Comparison of ENCODE assay signal across 14 mouse cellular contexts in the genomic region with DNA sequence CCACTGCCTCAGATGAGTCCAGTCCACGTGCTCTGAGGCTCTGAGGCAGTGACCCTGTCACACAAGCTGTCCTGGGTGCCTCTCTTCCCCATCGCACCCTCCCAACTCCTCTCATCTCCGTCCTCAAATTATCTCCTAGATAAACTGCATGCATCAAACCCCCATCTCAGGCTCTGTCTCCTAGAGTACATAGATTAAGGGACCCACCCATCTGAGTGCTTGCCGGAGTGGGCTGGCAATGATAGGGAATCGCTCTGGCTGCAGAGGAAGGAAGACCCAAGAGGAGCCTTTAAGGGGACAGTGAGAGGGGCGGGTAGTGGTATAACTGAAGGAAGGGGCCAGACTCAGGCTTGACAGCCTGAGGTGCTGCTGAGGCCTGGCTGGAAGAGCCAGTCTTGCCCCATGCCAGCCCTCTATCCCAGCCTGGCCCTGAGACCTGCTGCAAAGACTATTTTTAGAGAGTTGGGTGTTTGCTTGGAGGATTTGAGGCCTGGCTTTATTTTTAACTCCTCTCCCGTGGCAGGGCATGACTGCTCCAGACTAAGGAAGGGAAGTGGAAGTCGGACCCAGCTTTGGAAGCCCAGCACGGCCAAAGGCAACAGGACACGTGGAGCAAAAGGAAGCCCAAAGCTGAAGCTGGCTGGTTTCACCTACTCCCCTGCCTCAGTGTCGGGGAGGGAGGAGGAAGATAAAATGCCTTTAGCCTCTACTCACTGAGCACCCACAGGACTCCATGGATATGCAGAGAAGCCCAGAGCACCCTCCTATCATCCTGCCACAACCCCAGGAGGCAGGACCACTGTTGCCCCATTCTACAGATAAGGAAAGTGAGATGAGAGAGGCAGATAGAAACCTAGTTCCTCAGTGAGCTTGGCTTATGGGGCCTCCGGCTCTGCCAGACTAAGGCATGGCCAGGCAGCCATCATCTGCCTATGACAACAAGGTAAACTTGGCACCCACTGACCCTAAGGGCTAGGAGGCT. TPM values are rescaled to one million over a fixed set of nuclear protein-coding genes. Genes with fewer than 3 reads are reported as not detected.
A peak's percentile ranks its signal among the peaks of the same experiment; 100 is the strongest.
DNase-seq lines count a peak whose midpoint lies in the region; ATAC-seq and TF ChIP-seq lines count a peak whose summit lies in the region.
"Had no signal": no experiment of that assay in that cellular context is flagged by ENCODE, and none has a peak within 500 bp of the region (broad histone marks: within the 10 kb centered on the region; RNA-seq: fewer than 3 reads in every experiment).

No protein-coding gene starts in this region.

- no peak for TF ChIP-seq CTCF in stomach, postnatal 0 days (IDR thresholded peaks at IDR 0.05; ENCODE audit: low read depth)

- H3K27ac ChIP-seq in lung, embryonic 15.5 days, result peak overlapping the region; percentile 71
- H3K27ac ChIP-seq in heart, embryonic 11.5 days (ENCODE audit: low read depth, low read length), result peak overlapping the region; percentile 94
- peak overlapping the region; percentile 16; the same call in 1 of the 2 replicates for H3K27ac ChIP-seq in liver, embryonic 11.5 days (ENCODE audit: low read depth, low read length)
- H3K27ac ChIP-seq in stomach, postnatal 0 days (replicated peaks), result peak overlapping the region; percentile 65
- H3K27ac ChIP-seq: embryonic facial prominence, embryonic 12.5 days; hindbrain, embryonic 15.5 days; kidney, postnatal 0 days; macrophage had no signal

- no peaks in the 10 kb centered on the region for H3K36me3 ChIP-seq in lung, embryonic 15.5 days
- peaks cover 2% of the 10 kb centered on the region; the same call in 1 of the 2 replicates for H3K36me3 ChIP-seq in heart, embryonic 11.5 days (ENCODE audit: control insufficient read depth, insufficient read depth, low read length)
- no peaks in the 10 kb centered on the region for H3K36me3 ChIP-seq in liver, embryonic 11.5 days (ENCODE audit: control insufficient read depth, insufficient read depth, low read length)
- H3K36me3 ChIP-seq in stomach, postnatal 0 days (ENCODE audit: control insufficient read depth, insufficient read depth, low read length), result no peaks in the 10 kb centered on the region
- H3K36me3 ChIP-seq: embryonic facial prominence, embryonic 12.5 days; hindbrain, embryonic 15.5 days had no signal

- H3K9ac ChIP-seq in lung, embryonic 15.5 days, result no peak overlapping the region; the same call in 1 of the 2 replicates
- peak overlapping the region; percentile 62 for H3K9ac ChIP-seq in heart, embryonic 11.5 days (ENCODE audit: low read depth, low read length)
- peak overlapping the region; percentile 32; the same call in 1 of the 2 replicates for H3K9ac ChIP-seq in liver, embryonic 11.5 days (ENCODE audit: low read depth, low read length)
- H3K9ac ChIP-seq in stomach, postnatal 0 days (ENCODE audit: low read length), result 0 out of 2 replicates have a peak overlapping the region, but pooled peaks have one; percentile 23
- H3K9ac ChIP-seq: embryonic facial prominence, embryonic 12.5 days; hindbrain, embryonic 15.5 days had no signal

- H3K4me3 ChIP-seq in lung, embryonic 15.5 days, result no peak overlapping the region
- no peak overlapping the region for H3K4me3 ChIP-seq in heart, embryonic 11.5 days (ENCODE audit: low read depth, low read length)
- H3K4me3 ChIP-seq in liver, embryonic 11.5 days (ENCODE audit: low read depth, low read length), result no peak overlapping the region
- H3K4me3 ChIP-seq in stomach, postnatal 0 days (ENCODE audit: low read depth, low read length), result no peak overlapping the region
- H3K4me3 ChIP-seq: embryonic facial prominence, embryonic 12.5 days; hindbrain, embryonic 15.5 days had no signal

- ATAC-seq in lung, embryonic 15.5 days (ENCODE audit: borderline replicate concordance, extremely low read depth, low FRiP score, low TSS enrichment), result no peak
- peak; percentile 53; the same call in 1 of the 2 replicates for ATAC-seq in heart, embryonic 11.5 days (replicated peaks; ENCODE audit: insufficient number of reproducible peaks, low FRiP score, low TSS enrichment)
- ATAC-seq in liver, embryonic 11.5 days (replicated peaks; ENCODE audit: low FRiP score), result peak; percentile 68
- ATAC-seq in stomach, postnatal 0 days (ENCODE audit: low FRiP score, low TSS enrichment), result no peak
- ATAC-seq in inflammation-experienced regulatory T-cells, adult 6 months, result no peak

- H3K9me3 ChIP-seq in lung, embryonic 15.5 days, result no peaks in the 10 kb centered on the region
- no peaks in the 10 kb centered on the region for H3K9me3 ChIP-seq in heart, embryonic 11.5 days (replicated peaks; ENCODE audit: control insufficient read depth, low read length)
- no peaks in the 10 kb centered on the region for H3K9me3 ChIP-seq in liver, embryonic 11.5 days (ENCODE audit: control insufficient read depth, low read length)
- H3K9me3 ChIP-seq in stomach, postnatal 0 days (ENCODE audit: control insufficient read depth, low read length), result no peaks in the 10 kb centered on the region
- H3K9me3 ChIP-seq: embryonic facial prominence, embryonic 12.5 days; hindbrain, embryonic 15.5 days had no signal

- no peak for TF ChIP-seq EP300 in stomach, postnatal 0 days (optimal IDR thresholded peaks at IDR 0.05)

- H3K4me1 ChIP-seq in lung, embryonic 15.5 days, result peaks cover 22% of the 10 kb centered on the region
- peaks cover 67% of the 10 kb centered on the region for H3K4me1 ChIP-seq in heart, embryonic 11.5 days (ENCODE audit: control insufficient read depth, insufficient read depth, low read length)
- H3K4me1 ChIP-seq in liver, embryonic 11.5 days (replicated peaks; ENCODE audit: control insufficient read depth, insufficient read depth, low read length), result peaks cover 30% of the 10 kb centered on the region
- H3K4me1 ChIP-seq in stomach, postnatal 0 days (replicated peaks; ENCODE audit: control insufficient read depth, insufficient read depth), result 0 out of 2 replicates have a peak, but pooled peaks cover 2% of the 10 kb centered on the region
- H3K4me1 ChIP-seq: hindbrain, embryonic 15.5 days had no signal

- H3K4me2 ChIP-seq in lung, embryonic 15.5 days, result no peak overlapping the region
- peak overlapping the region; percentile 51 for H3K4me2 ChIP-seq in heart, embryonic 11.5 days
- peak overlapping the region; percentile 36 for H3K4me2 ChIP-seq in liver, embryonic 11.5 days
- H3K4me2 ChIP-seq in stomach, postnatal 0 days (replicated peaks; ENCODE audit: low read depth), result no peak overlapping the region
- H3K4me2 ChIP-seq: embryonic facial prominence, embryonic 12.5 days; hindbrain, embryonic 15.5 days had no signal

- H3K27me3 ChIP-seq in lung, embryonic 15.5 days, result no peaks in the 10 kb centered on the region
- no peaks in the 10 kb centered on the region for H3K27me3 ChIP-seq in heart, embryonic 11.5 days (ENCODE audit: control insufficient read depth, insufficient read depth, low read length)
- H3K27me3 ChIP-seq in liver, embryonic 11.5 days (replicated peaks; ENCODE audit: control insufficient read depth, insufficient read depth, low read length), result no peaks in the 10 kb centered on the region
- no peaks in the 10 kb centered on the region for H3K27me3 ChIP-seq in stomach, postnatal 0 days (ENCODE audit: control insufficient read depth, insufficient read depth, low read length)
- H3K27me3 ChIP-seq: embryonic facial prominence, embryonic 12.5 days; hindbrain, embryonic 15.5 days had no signal

- no peak for DNase-seq in lung, adult 18-20 months
- DNase-seq in liver, embryonic 11.5 days (ENCODE audit: low spot score), result no peak
- DNase-seq in stomach, postnatal 0 days (ENCODE audit: low spot score), result no peak
- DNase-seq in cerebellum, postnatal 4 days (ENCODE audit: low spot score in 2 of 2), result no peak
- no peak for DNase-seq in right cerebral cortex, postnatal 25 days
- DNase-seq: cerebellum, adult 9-11 months; spleen, adult 18-20 months had no signal

- 50% methylated on average over 12 of the region's 12 CpGs for WGBS in lung, embryonic 15.5 days
- 28% methylated on average over 12 of the region's 12 CpGs for WGBS in heart, embryonic 11.5 days (ENCODE audit: insufficient replicate concordance)
- 57% methylated on average over 12 of the region's 12 CpGs for WGBS in liver, embryonic 11.5 days
- 44% methylated on average over 12 of the region's 12 CpGs for WGBS in stomach, postnatal 0 days

RNA-seq across cellular contexts. Expression of a gene that starts 34.6 kb away (rescaled TPM):
- polyA plus RNA-seq in lung, embryonic 15.5 days (2015; fragmentation: Nextera tagmentation; extraction: Ambion mirVana), result 6.9 and 7.7 TPM in 2 replicates
- 19.5 and 22.7 TPM in 2 replicates for polyA plus RNA-seq in heart, embryonic 11.5 days (2014; fragmentation: Nextera tagmentation; extraction: Ambion mirVana)
- polyA plus RNA-seq in liver, embryonic 11.5 days (2014; fragmentation: Nextera tagmentation; extraction: Ambion mirVana), result 0.19 and 0.26 TPM in 2 replicates
- 13.6 and 13.9 TPM in 2 replicates for polyA plus RNA-seq in stomach, postnatal 0 days (2015; fragmentation: Nextera tagmentation; extraction: Ambion mirVana)
- polyA plus RNA-seq in inflammation-experienced regulatory T-cells, adult 6 months (2017; shearing (Covaris generic)), result not detected
- polyA plus RNA-seq: macrophage had no signal

Comparison
In these comparisons a context has a peak if more than half of its experiments do, and no peak if none do; other contexts are left out.
1. ATAC-seq: peak in heart, embryonic 11.5 days (single experiment) and liver, embryonic 11.5 days (single experiment); none in lung, embryonic 15.5 days (single experiment), stomach, postnatal 0 days (single experiment) and inflammation-experienced regulatory T-cells, adult 6 months (single experiment).
2. H3K27ac ChIP-seq: peak in every context shown above with its lines; median percentile 94 in heart, embryonic 11.5 days; 71 in lung, embryonic 15.5 days; 65 in stomach, postnatal 0 days; 16 in liver, embryonic 11.5 days.
3. H3K4me2 ChIP-seq: peak in heart, embryonic 11.5 days (single experiment) and liver, embryonic 11.5 days (single experiment); none in lung, embryonic 15.5 days (single experiment) and stomach, postnatal 0 days (single experiment).